Comparison of ENCODE assay signal across 11 mouse cellular contexts in genomic region chr5:118050743-118051142, GRCm38 (mm10).
"Had no signal": no experiment of that assay in that cellular context is flagged by ENCODE, and none has a peak within 500 bp of the region (broad histone marks: within the 10 kb centered on the region; RNA-seq: fewer than 3 reads in every experiment).

No protein-coding gene starts in this region.

- H3K4me3 ChIP-seq: layer of hippocampus, adult 2 months; limb, embryonic 13.5 days; midbrain, embryonic 12.5 days had no signal

- H3K9me3 ChIP-seq: limb, embryonic 13.5 days; midbrain, embryonic 12.5 days had no signal

- H3K4me1 ChIP-seq: limb, embryonic 13.5 days; midbrain, embryonic 12.5 days had no signal

- H3K27me3 ChIP-seq: limb, embryonic 13.5 days; midbrain, embryonic 12.5 days had no signal

- H3K4me2 ChIP-seq: limb, embryonic 13.5 days; lung, embryonic 14.5 days; midbrain, embryonic 12.5 days had no signal

- H3K9ac ChIP-seq: limb, embryonic 13.5 days; lung, embryonic 14.5 days; midbrain, embryonic 12.5 days had no signal

- H3K36me3 ChIP-seq: limb, embryonic 13.5 days; midbrain, embryonic 12.5 days had no signal

- DNase-seq: kidney, adult 8-10 months; kidney, postnatal 36 days; lung, embryonic 14.5 days; lung, postnatal 10 days; lung, postnatal 4 days; right cerebral cortex, postnatal 14 days; thymus, postnatal 14 days had no signal

- H3K27ac ChIP-seq: kidney, postnatal 0 days; layer of hippocampus, adult 2 months; limb, embryonic 13.5 days; midbrain, embryonic 12.5 days had no signal
